Mouse (Mus musculus) ES-Bruce4 (cell line): ENCODE data around the gene Fbxl19. TPM values are rescaled to one million over a fixed set of nuclear protein-coding genes. Genes with fewer than 3 reads are reported as not detected.
"Not testable (repeated sequence)": the region's sequence is repeated elsewhere in the genome, so short reads cannot be mapped to it uniquely, and the experiment has no call there.

Source experiments
- H3K27ac ChIP-seq: 2 replicates; pipeline ENCODE4 v1.5.1; 2012; ENCODE audit warnings: low read length, inconsistent platforms; ENCODE audit not compliant: insufficient read depth
- H3K27me3 ChIP-seq: 2 replicates; pipeline ENCODE4 v1.6.1; 2012; ENCODE audit warnings: mild to moderate bottlenecking, low read length, inconsistent platforms; ENCODE audit not compliant: control insufficient read depth, poor library complexity, insufficient read depth, severe bottlenecking
- H3K36me3 ChIP-seq: 2 replicates; pipeline ENCODE4 v1.6.1; 2012; ENCODE audit warnings: inconsistent platforms, mild to moderate bottlenecking, low read length, moderate library complexity; ENCODE audit not compliant: control insufficient read depth, poor library complexity, insufficient read depth, severe bottlenecking
- H3K4me1 ChIP-seq: one replicate; pipeline ENCODE4 v1.8.1; 2011; ENCODE audit warnings: low read length; ENCODE audit not compliant: control insufficient read depth, insufficient read depth
- H3K4me3 ChIP-seq: 2 replicates; pipeline ENCODE4 v1.5.1; 2011; ENCODE audit warnings: low read depth, mild to moderate bottlenecking, low read length
- H3K9ac ChIP-seq: 2 replicates; pipeline ENCODE4 v1.6.1; 2012; ENCODE audit warnings: low read depth, mild to moderate bottlenecking, inconsistent platforms; ENCODE audit not compliant: poor library complexity, severe bottlenecking
- H3K9me3 ChIP-seq: replicated peaks from 2 replicates; pipeline ENCODE4 v1.6.1; 2012; ENCODE audit warnings: mild to moderate bottlenecking, low read length, inconsistent platforms; ENCODE audit not compliant: control insufficient read depth, poor library complexity, insufficient read depth, severe bottlenecking
- CTCF ChIP-seq: IDR thresholded peaks from one replicate; pipeline ENCODE4 v1.8.1; 2011; ENCODE audit warnings: low read depth, low read length
- EP300 ChIP-seq: IDR thresholded peaks from 2 replicates; pipeline ENCODE4 v1.6.1; 2011; ENCODE audit warnings: low read depth, low read length; ENCODE audit not compliant: insufficient read depth
- POLR2A ChIP-seq: IDR thresholded peaks from one replicate; pipeline ENCODE4 v1.8.1; 2011; ENCODE audit warnings: low read length; ENCODE audit not compliant: insufficient read depth
- polyA plus RNA-seq: library from polyadenylated mRNA; stranded (reverse); fragments of >200 nt; gene quantifications from 2 replicates; pipeline ENCODE4 v1.2.4, GENCODE M21; 2011; ENCODE audit warnings: low read depth; ENCODE audit not compliant: missing spikeins, insufficient read depth, insufficient read length

Gene Fbxl19
- polyA plus RNA-seq, 1 experiment, result 55.1 TPM

GRCm38 (mm10) chr7:127772080-127772479, 27.7 kb downstream of the Fbxl19 start:
- no peaks in the 10 kb centered on the region for H3K9me3 ChIP-seq
- no peaks in the 10 kb centered on the region for H3K36me3 ChIP-seq
- TF ChIP-seq CTCF (no peak), EP300 (no peak), POLR2A (no peak)
- no peak overlapping the region for H3K27ac ChIP-seq
- H3K4me3 ChIP-seq, result no peak overlapping the region
- H3K9ac ChIP-seq, result no peak overlapping the region
- no peaks in the 10 kb centered on the region for H3K4me1 ChIP-seq
- no peaks in the 10 kb centered on the region for H3K27me3 ChIP-seq

GRCm38 (mm10) chr7:127772557-127772956, 28.2 kb downstream of the Fbxl19 start:
- TF ChIP-seq POLR2A (no peak), EP300 (no peak), CTCF (no peak)
- Histone ChIP-seq H3K9me3 (no peaks in the 10 kb centered on the region), H3K4me3 (no peak overlapping the region), H3K9ac (no peak overlapping the region), H3K27me3 (no peaks in the 10 kb centered on the region), H3K4me1 (no peaks in the 10 kb centered on the region), H3K27ac (no peak overlapping the region), H3K36me3 (no peaks in the 10 kb centered on the region)

- no peak for TF ChIP-seq EP300
- peak; percentile 91 for TF ChIP-seq CTCF
- TF ChIP-seq POLR2A, result no peak
- Histone ChIP-seq H3K27me3 (no peaks in the 10 kb centered on the region), H3K36me3 (peaks cover 3% of the 10 kb centered on the region), H3K27ac (no peak overlapping the region), H3K4me3 (no peak overlapping the region), H3K4me1 (no peaks in the 10 kb centered on the region), H3K9ac (no peak overlapping the region), H3K9me3 (no peaks in the 10 kb centered on the region)
These were observed 29.5 kb downstream of the Fbxl19 start for GRCm38 (mm10) chr7:127773664-127774384.

GRCm38 (mm10) chr7:127775837-127776236, 31.5 kb downstream of the Fbxl19 start:
- peak overlapping the region; percentile 96 for H3K9ac ChIP-seq
- not testable (repeated sequence) for H3K27me3 ChIP-seq, H3K4me1 ChIP-seq, H3K9me3 ChIP-seq
- peaks cover 16% of the 10 kb centered on the region for H3K36me3 ChIP-seq
- peak overlapping the region; percentile 87 for H3K4me3 ChIP-seq
- peak overlapping the region; percentile 92 for H3K27ac ChIP-seq

- H3K9me3 ChIP-seq, result no peaks in the 10 kb centered on the region
- peaks cover 22% of the 10 kb centered on the region for H3K36me3 ChIP-seq
- peak within 1 kb of the TSS; percentile 87 for H3K4me3 ChIP-seq
- peak within 1 kb of the TSS; percentile 96 for H3K9ac ChIP-seq
- H3K27me3 ChIP-seq, result no peaks in the 10 kb centered on the region
- H3K27ac ChIP-seq, result peak within 1 kb of the TSS; percentile 92
- TF ChIP-seq EP300 (no peak), CTCF (no peak), POLR2A (peak; percentile 54)
- H3K4me1 ChIP-seq, result no peaks in the 10 kb centered on the region
These were observed 32.1 kb downstream of the Fbxl19 start, which contains the start of gene Setd1a for GRCm38 (mm10) chr7:127776426-127776825. Setd1a (plus strand) TSS chr7:127776670.

- Histone ChIP-seq H3K36me3 (peaks cover 27% of the 10 kb centered on the region), H3K27ac (peak overlapping the region; percentile 85), H3K9me3 (no peaks in the 10 kb centered on the region), H3K27me3 (no peaks in the 10 kb centered on the region), H3K9ac (peak overlapping the region; percentile 96), H3K4me1 (no peaks in the 10 kb centered on the region), H3K4me3 (peak overlapping the region; percentile 87)
- TF ChIP-seq EP300 (no peak), POLR2A (no peak), CTCF (no peak)
These were observed 32.6 kb downstream of the Fbxl19 start for GRCm38 (mm10) chr7:127776878-127777473.
